Mouse (Mus musculus): ENCODE results near the gene Akr7a5.

Akr7a5 gene

DNA sequence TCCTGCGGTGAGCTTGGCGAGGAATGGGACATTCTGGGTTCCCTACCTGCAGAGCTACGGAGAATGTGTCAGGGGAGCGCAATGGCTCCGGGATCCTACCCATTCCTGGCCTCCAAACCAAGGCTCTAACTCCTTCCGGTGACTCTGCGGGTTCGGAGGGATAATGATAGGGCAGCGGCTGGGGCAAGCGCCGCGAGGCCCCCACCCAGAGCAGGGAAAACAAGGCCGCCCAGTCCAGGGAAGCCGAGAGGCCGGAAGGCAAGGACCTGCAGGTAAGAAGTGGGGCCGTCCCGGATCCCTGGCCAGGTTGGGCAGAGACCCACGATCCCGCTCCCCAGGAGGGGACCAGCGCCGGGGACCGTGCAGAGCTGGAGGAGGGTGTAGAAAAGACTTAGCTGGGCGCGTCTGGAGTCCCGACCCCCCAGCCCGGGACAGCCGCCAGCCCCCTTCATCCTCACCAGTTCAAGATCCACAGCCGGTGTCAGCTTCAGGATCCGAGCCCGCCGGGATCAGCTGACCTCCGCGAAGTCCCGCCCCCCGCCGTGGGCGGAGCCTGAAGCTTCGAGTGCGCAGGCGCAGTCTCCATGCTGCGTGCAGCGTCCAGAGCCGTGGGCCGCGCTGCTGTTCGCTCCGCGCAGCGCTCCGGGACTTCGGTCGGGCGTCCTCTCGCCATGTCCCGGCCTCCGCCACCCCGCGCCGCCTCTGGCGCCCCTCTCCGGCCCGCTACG is at the start of gene Akr7a5, which contains the start of gene Pqlc2:
TSS of gene Akr7a5 (plus strand) at position 574 of the 728 bp plus-strand sequence.
TSS of gene Pqlc2 (minus strand) at position 538 of the 728 bp plus-strand sequence.
- DNase-seq: peak; percentile 97

DNA sequence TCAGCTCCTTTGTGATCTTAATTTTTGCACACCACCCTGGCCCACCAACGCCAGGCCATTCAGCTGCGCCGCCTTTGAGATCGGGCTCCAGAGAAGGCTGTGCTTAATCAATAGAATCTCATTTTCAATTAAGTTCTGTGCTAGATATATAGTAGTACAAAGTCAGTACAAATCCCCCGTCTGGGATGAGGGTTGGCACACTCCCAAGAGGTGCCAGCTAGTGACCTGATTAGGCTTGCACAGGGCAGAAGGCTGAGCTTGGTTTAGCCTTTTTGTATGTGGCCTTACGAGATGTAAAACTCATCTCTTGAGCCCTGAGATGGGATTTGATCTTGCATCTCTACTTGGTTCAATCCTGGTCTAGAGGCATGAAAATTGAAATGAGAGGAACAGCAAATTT is 47.6 kb upstream of the Akr7a5 start:
- DNase-seq: no peak

DNA sequence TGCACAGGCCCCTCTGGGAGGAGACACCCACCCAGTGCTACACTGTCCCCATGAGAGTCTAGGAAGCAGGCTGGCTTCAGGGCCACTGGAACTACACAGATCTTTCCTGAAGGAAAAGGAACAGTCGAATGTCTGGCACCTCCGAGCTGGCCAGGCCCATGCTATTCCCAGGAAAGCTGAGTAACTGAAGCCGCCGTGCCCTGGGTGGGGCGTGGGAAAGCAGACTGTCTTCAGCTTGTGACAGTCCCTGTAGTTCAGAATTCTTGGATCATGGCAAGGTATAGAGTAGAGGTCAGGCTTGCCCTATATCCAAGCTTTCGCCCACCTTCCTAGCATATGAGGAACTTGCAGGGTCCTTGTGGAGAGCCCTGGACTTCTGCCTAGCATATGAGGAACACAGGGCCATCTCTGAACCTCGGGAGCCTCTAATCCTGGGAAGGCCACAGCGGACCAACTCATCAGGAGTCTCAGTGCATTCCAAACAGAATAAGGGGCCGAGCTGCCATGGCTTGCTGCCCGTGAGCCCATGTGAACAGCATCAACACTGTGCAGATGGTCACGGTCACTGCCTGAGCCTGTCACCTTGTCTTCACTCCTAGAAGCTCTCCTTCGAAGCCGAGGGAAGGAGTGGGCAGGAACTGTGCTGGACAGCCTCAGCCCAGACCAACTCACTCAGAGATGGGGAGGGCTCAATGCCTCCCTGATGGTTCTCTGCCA is 44.6 kb upstream of the Akr7a5 start:
- DNase-seq: no peak

DNA sequence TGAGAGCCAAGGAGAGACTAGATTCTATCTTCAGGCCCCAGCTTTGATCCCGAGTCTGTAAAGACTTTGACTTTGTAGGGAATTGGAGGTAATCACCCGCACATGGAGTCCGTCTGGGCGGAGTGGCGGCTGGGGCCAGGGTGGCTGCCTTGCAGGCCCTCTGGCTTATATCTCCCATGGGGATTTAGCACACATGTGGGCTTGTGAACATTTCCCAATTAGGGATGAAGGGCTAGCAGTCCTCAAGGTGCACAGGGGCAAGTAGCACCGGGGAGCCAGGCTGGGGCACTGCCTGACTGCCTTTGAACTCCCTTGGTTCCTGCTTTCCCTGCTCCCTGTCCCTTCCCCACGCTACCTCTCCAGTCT is 44.1 kb upstream of the Akr7a5 start:
- DNase-seq: no peak

DNA sequence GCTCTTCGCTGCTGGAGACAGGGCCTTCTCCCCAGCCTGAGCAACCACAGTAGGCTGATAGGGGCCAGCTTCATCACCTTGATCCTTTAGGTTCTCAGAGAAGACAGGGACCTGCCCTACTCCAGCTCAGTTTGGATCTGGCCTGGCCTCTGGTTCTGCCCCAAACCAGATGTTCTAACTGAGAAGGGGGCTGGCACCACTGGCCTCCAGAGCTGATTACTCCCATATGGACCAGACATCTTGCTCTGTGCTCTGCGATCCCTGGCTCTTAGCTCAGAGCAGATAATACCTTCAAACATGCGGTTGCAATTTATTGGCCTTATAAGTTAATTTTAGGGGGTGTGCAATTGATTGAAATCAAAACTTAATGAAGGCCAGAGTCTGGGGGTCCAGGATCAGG is 43.2 kb upstream of the Akr7a5 start:
- peak; percentile 66 for DNase-seq

DNA sequence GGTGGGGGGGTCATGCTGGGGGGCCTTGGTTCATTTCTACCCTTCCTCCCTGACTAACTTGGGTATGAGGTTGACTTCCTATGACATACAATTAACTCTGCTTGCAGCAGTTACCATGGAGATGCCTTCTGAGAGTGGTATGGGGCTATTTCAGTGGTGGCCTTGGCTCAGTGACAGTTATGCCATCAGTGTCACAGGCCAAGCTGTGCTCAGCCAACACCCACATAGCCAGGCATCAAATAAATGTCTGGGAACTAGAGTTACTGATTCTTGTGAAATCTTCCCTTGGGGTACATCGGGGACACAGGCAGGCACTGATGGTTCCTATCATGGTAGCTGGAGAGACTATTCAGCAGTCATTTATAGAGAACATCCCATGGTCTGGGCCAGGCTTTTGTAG is 42.3 kb upstream of the Akr7a5 start:
- no peak for DNase-seq

DNA sequence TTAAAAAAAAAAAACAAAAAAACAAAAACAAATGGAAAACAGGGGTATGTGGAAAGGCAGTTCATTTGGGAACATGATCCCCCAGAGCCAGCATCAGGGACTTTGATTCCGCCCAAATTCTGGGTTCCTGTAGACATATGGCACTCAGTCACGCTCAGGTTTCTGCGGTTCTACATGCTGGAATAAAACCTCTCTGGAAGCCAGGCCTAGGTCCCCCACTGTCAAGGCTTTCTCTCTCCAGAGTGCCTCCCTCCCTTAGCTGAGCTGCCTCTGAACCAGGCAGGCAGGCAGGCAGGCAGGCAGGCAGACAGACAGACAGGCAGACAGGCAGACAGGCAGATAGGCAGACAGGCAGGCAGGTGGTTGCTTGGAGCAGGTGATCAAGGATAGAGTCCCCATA is 40.4 kb upstream of the Akr7a5 start:
- DNase-seq: no peak

DNA sequence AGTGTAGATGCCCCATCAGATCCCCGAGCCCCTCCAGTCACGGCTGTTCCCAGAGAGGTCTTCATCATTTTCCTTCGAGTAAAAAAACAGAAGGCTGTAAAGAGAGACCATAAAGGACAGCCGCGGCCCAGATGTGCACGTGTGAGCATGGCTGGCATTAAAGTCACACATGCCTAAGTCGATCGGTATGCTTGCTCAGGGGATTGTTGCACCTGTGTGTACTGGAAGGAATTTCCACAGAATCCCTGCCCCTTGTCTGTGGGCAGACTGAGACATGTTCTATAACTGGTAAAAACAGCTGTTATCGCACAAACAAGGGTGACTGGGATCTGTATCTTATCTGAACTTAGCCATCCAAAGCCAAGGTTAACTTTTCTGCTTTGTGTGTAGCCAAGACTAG is 39.0 kb upstream of the Akr7a5 start:
- DNase-seq: no peak

DNA sequence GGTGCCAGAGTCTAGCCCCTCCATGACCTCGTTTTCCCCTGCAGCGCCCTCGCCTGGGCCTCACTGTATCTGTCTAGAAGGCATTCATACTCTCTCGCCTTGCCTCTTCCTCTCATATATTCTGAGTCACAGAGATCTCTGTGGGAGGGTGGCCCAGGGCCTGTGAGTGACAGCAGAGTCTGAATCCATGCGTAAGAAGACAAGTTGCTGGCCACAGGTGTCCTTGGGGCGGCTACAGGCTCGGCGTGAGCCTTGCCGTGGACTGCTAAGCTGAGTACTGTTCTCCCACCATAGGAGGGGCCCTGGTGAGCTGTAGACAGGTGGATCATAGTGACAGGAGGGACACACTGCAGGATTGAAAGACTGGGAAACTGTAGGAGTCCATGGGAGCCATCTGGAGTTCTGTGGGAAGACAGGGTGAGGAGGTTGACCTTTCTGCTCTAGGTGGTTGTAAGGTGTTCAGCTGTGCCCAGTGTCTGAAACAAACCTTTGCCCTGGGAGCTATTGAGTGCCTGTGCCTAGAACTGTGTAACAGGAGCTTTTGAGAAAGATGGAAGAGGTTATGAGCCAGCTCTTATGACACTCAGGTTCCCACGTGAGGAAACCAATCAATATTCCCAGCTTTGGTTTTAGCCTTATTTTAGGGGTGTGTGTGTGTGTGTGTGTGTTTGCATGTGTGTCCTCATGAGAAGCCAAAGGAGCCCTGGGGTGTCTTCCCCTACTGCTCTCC is 37.4 kb upstream of the Akr7a5 start:
- no peak for DNase-seq

DNA sequence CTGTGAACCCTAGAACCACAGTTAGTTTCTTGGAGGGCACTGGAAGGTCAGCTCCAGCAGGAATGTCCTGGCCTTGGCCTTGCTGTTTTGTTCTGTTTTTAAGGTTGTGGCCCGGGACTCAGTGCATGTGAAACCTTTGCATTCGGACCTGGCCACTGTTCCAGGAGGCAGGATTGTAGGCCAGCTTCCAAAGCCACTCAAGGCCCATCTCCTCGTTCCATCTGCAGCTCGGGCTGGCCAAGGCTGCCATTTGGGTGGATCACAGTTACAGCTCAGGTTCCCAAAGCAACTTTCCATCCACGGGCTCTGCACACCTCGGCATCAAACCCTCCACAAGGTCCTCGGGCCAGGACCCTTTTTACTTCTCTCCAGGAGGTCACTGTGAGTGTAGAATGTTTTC is 36.0 kb upstream of the Akr7a5 start:
- no peak for DNase-seq

DNA sequence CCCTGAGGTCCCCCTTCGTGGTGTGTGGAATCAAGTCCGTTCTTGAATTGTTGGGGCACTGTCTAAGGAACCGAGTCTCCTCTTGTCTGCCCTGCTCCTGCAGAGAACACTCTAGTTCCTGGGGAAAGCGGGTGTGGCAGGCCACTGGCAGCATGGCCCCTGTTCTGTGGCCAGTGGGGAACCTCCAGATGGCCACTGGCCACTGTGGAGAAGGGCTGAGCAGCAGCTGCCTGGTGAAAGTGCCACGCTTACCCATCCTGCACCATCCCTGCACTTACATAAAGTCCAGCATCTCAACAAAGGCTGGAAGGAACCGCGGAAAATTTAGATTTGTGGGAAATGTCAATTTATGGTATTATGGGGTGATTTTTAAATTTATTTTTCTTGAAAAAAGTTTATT is 34.1 kb upstream of the Akr7a5 start:
- DNase-seq: no peak

DNA sequence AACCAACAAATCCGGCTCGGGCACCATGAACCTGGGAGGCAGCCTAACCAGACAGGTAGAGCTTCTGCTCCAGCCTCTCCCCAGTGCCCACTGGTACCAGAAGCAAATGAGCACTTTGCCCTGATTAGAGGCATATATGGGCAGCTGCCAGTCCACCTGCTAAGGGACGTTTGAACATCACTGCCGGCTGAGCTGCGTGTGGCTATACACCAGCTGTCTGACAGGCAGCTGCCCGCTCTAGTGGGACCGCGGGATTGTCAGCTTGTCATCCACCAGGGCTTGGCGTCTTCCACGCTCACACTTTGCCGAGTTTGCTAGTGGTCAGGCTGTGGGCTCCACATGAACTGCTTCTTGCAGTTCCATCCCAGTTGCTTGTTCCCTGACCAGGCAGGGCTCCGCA is 30.0 kb upstream of the Akr7a5 start:
- DNase-seq: no peak

DNA sequence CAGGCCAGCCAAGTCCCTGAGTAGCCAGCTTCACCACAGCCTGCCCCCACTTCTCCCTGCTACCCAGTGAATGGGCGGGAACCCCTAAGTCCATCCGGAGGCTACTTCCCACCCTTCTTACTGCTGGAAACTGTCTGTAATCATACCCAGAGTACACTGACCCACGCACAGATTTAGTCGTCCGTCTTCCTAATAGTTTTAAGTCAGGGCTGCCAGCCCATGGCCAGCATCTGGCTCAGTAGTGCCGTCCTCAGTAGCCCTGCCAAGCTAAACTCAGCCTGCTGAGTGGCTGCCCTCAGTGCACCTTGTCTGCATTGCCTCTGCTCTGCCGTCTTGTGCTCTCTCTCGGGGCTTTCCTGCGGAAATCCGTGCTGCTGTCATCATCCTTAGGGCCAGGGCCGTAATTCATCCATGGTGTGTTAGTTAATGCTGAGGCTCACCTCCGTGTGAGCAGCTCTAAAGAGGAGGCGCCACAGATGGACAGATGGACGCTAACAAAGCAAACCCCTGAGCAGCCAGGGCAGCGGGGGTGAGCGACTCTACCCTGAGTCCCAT is 28.7 kb upstream of the Akr7a5 start:
- no peak for DNase-seq

DNA sequence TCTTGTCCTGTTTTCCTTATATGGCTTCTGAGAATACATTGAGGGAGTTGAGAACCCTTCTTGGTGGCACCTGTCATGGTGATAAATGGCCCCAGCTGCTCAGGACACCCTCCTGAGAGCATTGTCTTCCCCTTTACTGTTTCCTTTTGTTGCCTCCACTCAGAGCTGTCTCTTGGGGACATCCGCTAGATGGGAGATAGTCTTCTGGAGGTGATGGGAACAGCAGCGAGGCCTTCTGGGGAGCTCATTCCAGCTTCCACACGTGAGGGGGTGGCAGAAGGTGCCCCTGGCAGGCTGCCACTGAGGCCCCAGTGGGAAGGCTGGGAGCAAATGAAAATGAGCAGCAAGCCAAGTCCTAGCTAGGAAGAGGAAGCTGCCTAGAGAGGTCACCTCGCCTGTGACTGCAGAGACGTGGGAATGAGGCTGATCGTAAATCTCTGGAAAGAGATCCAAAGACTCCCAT is 27.6 kb upstream of the Akr7a5 start:
- peak; percentile 24 for DNase-seq

DNA sequence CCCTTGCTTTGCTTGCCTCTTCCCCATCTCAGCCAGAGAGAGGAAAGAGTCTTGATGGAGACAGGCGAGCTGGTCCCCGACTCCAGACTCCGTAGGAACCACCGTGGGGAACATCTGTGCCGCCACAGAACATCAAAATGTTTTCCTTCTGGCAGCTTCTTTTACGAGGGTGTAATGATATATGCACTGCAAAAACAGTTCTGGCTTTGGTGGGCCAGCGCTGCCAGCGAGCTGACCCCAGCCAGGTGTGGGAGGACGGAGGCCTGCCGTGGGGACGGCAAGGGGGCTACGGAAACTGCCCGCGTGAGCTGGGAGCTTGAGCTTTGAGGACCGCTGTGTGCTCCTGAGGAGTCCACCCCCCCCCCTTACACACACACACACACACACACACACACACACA is 25.7 kb upstream of the Akr7a5 start:
- peak; percentile 12 for DNase-seq

DNA sequence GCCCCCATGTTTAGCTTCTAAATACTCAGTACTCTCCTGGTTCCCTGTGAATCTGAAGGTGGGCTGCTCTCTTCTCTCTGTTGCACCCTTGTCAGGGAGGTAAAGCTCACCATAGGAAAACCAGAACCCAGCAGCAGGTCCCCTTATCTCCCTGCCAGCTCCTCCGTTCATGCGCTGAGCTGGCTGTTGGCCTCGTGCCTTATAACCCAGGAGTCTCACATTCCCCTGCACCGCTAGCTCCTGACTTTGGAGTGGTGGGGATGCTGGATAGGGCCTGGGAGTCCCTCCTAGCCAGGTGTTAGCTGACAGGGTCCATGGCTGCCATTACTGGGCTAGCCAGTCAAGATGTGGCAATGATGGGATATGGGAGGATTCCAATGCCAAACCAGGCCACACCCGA is 24.3 kb upstream of the Akr7a5 start:
- DNase-seq: no peak

DNA sequence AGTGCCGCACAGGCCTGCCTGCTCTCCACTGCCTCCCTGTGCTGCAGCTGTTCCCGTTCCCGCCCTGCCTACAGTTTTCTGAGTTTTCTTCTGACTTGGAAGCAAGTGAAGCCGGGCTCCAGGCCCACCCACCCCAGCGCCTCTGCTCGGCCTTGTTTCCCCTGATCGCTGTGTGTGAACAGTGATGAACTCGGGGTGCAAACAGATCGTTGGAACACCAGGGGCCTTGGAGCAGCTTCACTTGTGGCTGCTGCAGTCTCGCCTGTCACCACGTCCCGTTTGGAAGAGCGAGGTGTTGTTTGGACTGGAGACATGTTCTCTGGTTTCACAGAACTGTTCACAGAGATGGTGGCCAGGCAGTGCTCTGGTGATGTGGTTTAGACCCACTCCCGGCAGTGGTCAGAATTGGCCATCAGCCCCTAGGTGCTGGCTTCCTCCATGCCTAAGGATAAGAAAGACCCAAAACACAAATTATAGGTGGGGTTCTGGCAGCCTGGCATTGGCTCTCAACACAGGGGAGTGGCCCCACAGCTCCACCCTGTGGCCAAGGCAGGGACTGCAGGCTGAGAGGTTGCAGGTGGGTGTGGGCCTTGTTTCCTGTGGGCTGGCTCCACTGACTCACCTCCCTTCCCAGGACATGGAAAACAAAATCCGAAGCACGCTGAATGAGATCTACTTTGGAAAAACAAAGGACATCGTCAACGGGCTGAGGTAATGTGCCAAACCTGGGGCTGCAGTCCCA is 23.3 kb upstream of the Akr7a5 start:
- DNase-seq: peak; percentile 56

DNA sequence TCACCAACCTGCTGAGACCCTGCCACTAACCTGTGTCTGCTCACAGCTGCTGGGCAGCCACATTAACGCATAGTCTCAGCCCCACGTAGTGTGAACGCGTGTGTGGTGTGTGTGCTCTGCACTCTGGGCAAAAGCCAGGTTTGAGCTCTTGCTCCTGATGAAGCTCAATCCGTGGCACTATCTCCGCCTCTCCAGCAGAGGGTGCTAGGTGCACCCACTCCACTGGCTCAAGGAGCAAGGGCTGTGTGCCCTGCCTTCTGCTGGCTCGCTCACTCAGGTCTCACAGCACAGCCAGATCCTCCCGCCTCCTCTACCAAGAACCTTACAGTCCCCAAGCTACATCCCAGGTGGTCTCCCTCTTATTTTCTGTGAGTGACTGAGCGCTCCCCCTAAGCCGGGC is 21.5 kb upstream of the Akr7a5 start:
- peak; percentile 68 for DNase-seq

DNA sequence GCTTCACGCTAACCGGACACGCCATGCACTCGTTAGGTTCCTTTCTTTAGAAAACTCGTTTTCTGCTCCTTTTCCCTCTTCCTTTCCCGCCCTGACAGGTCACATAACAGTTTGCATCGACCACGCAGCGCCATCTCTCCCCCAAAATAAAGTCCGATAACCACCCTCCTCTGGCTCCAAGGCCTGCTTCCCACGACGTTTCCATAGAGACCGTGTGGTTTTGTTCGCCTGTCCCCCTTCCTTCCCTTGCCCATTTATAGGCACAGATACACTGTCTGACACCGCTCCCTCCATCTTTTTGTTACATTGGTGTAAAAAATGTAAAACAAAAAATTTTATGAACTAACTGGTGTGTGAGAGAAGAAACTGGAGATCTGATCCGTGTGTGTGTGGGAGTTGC is 19.4 kb upstream of the Akr7a5 start:
- no peak for DNase-seq

DNA sequence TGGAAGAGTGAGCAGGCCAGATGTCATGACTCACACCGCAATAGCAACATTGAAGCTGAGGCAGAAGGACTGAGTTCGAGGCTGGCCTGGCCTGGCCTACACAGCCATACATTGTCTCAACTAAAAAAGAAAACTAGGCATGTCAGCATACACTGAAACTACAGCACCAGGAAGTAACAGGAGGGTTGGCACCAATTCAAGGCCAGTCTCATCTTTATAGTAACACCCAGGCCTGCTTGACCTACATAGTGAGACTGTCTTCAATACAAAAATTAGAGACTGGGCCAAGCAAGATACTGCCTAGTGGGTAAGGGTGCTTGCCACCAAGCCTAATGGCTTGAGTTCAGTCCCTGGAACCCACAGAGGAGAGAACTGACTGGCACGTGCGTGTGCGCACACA is 18.5 kb upstream of the Akr7a5 start:
- DNase-seq: no peak

DNA sequence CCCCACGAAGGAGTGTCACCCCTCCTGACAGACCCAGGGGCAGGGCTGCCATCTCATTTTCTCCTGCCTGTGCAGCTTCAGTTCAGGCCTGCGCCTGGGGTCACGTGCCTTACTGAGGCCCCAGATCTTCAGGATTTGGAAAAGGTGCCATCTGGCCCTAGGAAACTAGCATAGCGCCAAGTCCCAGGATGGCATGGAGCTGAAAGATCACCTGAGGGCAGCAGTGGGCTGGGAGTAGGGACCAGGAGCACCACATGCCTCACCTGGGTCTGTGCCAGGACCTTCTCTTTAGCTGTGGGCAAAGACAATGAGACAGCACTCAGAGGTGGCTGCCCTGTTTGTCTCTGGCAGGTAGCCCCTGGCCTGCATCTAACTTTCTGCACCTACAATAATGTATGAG is 13.0 kb upstream of the Akr7a5 start:
- DNase-seq: no peak

DNA sequence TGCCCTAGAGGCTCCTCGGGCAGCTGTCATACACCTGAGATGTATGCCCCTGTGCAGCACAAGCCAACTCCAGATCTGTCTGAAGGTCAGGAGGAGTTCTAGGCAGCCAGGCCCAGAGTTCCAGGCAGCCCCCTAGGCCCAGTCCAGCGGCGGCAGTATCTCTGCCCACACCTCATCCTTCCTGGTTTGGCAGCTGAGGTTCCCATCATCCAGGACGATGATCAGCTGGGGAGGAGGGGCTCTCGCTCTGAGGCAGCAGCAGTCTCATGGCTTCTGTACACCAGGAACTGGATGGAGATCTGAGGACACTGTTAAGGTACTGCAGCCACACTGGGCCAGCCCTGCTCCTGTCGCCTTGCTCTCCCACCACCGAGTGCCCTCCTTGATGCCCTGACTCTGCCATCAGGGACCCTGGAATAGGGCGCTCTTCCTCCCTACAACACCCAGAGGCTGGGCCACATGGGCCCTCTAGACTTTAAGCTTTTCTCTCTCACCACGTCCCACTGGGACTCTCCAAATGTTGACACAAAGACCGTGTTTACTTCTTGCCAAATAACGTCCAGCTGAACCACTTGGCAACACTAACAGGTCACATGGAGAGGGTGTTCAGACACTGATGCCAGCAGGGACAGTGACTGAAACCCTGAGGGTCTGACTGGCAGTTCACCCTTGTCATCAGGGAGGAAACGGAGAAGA is 11.7 kb upstream of the Akr7a5 start:
- DNase-seq: no peak

All from embryo, embryonic 11 days (tissue).